Mouse (Mus musculus) gastrocnemius, postnatal 4 days (tissue): ENCODE results near the gene Mndal. TPM values are rescaled to one million over a fixed set of nuclear protein-coding genes. Genes with fewer than 3 reads are reported as not detected.
"Not testable (repeated sequence)": the region's sequence is repeated elsewhere in the genome, so short reads cannot be mapped to it uniquely, and the experiment has no call there.

Experiments used
- DNase-seq, 2 experiments: peaks; one replicate each; pipeline ENCODE4 v3.0.0; 2021 to 2022; ENCODE audit warnings: low spot score in 2 of 2, mixed read lengths in 2 of 2
- total RNA-seq, 2 experiments: library from RNA; stranded (reverse); gene quantifications; 2 replicates each; pipeline ENCODE4 v1.2.3; 2021

Gene Mndal
- total RNA-seq, 2 experiments from 2014 or later = 6.1 to 7.1 TPM

- DNase-seq = not testable (repeated sequence)
These were observed 36.4 kb downstream of the Mndal start for GRCm38 (mm10) chr1:173905885-173906284.

DNA sequence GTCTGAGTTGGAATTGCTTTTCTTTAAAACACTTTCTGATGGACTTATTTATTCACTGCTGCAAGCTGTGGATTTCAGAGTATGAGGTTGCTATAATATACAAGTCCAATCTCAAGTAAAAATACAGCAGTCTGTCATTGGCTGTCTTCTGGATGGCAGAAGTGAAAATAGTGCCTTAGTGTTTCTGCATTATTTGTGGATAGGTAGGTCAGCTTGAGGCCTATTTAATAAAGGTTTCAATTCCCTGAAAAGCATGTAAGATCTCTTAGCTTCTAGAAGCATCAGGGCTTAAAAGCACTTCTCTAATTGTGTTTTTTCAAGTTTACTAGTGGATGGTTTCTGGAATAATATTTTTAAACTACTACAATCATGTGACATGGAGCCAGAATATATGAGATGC lies 52.5 kb downstream of the Mndal start:
- not testable (repeated sequence) for DNase-seq

DNA sequence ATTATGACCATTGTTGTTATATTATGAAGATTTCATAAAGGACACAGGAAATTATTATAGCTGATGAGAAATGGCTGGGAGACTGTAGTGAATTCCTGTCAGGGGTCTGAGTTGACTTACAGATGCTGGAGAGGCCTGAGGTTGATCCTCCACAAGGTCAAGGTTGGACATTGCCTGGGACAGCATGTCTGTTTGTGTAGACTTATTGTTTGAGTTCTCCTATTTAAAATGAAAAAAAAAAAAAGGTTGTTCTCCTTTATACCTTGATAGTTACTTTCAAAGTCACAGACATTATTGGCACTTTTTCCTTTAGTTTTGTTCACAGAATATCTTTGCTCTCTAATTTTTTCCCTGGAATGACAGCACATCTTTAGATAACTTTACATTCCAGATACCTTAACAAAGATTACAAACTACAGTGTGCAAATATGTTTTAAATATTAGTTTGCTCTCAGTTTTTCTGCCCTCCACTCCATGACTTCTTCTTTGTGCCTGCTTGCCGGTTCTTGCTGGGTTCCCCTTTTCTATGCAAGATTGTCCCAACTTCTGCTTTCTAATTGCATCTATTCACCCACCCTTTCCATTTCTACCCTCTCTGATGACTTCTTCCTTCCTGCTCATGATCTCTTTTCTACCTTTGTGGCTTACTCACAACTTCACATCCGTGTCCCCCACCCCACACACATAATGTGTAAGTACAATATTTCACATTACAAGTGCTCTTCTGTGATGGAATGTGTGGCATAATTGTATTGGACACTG lies 55.1 kb downstream of the Mndal start:
- DNase-seq = not testable (repeated sequence)

GRCm38 (mm10) chr1:173880004-173880666 lies 62.2 kb downstream of the Mndal start:
- DNase-seq = not testable (repeated sequence)

DNA sequence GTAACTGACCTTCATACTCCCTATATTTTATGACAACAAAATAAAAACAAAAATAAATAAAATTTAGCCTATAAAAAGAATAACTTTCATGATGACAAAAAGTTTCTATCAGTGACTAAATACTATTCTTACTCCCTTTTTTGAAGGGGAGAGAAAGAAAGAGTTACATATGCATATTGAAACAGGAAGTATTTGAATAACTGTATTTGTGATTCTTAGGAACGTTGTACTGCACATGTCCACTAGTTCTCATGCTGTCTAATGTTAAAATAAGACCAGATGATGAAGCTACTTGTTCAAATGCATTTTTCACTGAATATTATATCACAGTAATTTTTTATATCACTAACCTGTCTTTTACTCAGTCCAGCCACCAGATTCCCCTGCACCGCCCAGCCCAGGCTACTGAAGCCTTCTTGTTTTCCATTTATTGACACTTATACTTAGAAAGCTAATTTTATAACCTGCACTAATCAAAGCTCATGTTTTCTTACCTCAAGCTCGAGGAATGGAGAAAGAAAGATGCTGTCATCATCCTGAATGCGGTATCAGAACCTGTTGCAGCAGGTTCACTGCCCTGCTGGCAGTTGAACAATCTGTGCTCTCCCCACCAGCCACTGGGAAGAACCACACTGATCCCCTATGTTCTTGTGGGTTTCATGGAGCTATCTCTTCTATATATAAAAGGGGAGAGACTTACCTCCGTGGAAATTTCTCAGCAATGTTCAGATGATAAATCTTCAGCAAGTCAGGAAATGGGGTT lies 62.9 kb downstream of the Mndal start:
- not testable (repeated sequence) for DNase-seq

- not testable (repeated sequence) for DNase-seq
These were observed 64.0 kb downstream of the Mndal start for GRCm38 (mm10) chr1:173878264-173878663.

GRCm38 (mm10) chr1:173877125-173877524 lies 65.2 kb downstream of the Mndal start:
- DNase-seq = not testable (repeated sequence)

GRCm38 (mm10) chr1:173868586-173868985 lies 73.7 kb downstream of the Mndal start:
- not testable (repeated sequence) for DNase-seq

GRCm38 (mm10) chr1:173866504-173866903 lies 75.8 kb downstream of the Mndal start:
- DNase-seq = no peak

GRCm38 (mm10) chr1:173853711-173854110 lies 88.6 kb downstream of the Mndal start:
- DNase-seq = not testable (repeated sequence)

DNA sequence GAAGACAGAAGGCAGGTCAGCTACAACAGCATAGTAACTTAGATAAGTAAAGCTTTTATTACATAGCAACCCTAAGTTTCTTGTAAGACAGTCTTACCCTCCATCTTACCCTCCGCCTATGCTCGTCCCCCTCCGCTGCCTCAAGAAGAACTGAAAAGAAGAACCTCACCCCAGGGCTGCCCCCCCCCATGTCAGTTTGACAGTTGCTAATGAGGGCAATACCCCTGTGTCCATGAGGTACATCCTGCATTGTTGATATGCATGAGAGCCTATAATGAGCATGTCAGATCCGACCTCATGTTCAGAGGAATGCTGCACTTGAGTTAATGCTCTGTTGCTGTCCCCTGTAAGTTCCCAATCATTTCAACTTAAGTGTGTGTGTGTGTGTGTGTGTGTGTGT lies 89.4 kb downstream of the Mndal start:
- not testable (repeated sequence) for DNase-seq

GRCm38 (mm10) chr1:173846193-173846592 lies 96.1 kb downstream of the Mndal start:
- DNase-seq = not testable (repeated sequence)

GRCm38 (mm10) chr1:173844754-173845153 lies 97.5 kb downstream of the Mndal start:
- DNase-seq = no peak

DNA sequence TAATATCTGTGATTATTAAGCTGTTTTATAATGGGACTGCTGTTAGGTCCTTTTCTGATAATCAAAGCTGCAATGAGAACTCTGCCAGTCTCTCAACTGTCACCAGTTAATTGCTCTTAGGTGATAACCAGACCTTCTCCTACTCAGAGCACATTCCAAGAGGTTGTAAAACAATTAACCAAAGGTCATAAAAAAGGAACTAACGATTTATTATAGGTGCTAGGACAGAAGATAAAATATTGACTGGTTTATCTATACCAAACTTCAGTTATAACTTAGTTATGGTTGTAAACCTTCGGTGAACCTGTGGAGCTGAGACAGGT lies 120.8 kb downstream of the Mndal start:
- not testable (repeated sequence) for DNase-seq

GRCm38 (mm10) chr1:173820794-173821480 lies 121.4 kb downstream of the Mndal start:
- not testable (repeated sequence) for DNase-seq

- not testable (repeated sequence) for DNase-seq
These were observed 133.0 kb downstream of the Mndal start for GRCm38 (mm10) chr1:173809294-173809693.

- DNase-seq = not testable (repeated sequence)
These were observed 139.5 kb downstream of the Mndal start for GRCm38 (mm10) chr1:173802689-173803281.

DNA sequence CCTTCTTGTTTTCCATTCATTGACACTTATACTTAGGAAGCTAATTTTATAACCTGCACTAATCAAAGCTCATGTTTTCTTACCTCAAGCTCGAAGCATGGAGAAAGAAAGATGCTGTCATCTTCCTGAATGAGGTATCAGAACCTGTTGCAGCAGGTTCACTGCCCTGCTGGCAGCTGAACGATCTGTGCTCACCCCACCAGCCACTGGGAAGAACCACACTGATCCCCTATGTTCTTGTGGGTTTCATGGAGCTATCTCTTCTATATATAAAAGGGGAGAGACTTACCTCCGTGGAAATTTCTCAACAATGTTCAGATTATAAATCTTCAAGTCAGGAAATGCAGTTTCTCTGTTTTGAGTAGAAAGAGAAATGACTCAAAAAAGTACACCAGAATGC lies 140.1 kb downstream of the Mndal start:
- not testable (repeated sequence) for DNase-seq

- not testable (repeated sequence) for DNase-seq
These were observed 140.5 kb downstream of the Mndal start for GRCm38 (mm10) chr1:173801791-173802190.
